In genomic region chr3:95681365-95681764, GRCm38 (mm10) we compare ENCODE assay signal across 15 mouse cellular contexts. TPM values are rescaled to one million over a fixed set of nuclear protein-coding genes. Genes with fewer than 3 reads are reported as not detected.
DNase-seq lines count a peak whose midpoint lies in the region; ATAC-seq lines count a peak whose summit lies in the region.
"Had no signal": no experiment of that assay in that cellular context is flagged by ENCODE, and none has a peak within 500 bp of the region (broad histone marks: within the 10 kb centered on the region; RNA-seq: fewer than 3 reads in every experiment).

No protein-coding gene starts in this region.

- H3K4me1 ChIP-seq in heart, embryonic 11.5 days (ENCODE audit: control insufficient read depth, insufficient read depth, low read length): peaks cover 43% of the 10 kb centered on the region
- peaks cover 61% of the 10 kb centered on the region for H3K4me1 ChIP-seq in liver, embryonic 12.5 days
- peaks cover 35% of the 10 kb centered on the region for H3K4me1 ChIP-seq in embryonic facial prominence, embryonic 13.5 days
- H3K4me1 ChIP-seq in intestine, embryonic 15.5 days (replicated peaks): peaks cover 23% of the 10 kb centered on the region

- no peak for DNase-seq in heart, postnatal 10 days
- DNase-seq in liver: no peak
- peak; percentile 47 for DNase-seq in CD4-positive, CD25-positive, alpha-beta regulatory T cell, adult 2 months (ENCODE audit: low read depth, low spot score)
- DNase-seq in adrenal gland, adult 18-20 months (ENCODE audit: low spot score in 2 of 2): no peak
- DNase-seq: adrenal gland, postnatal 36 days; forebrain, postnatal 0 days; kidney, postnatal 25 days; right cerebral cortex, postnatal 25 days; thymus, postnatal 25 days had no signal

- 12% methylated on average over 11 of the region's 11 CpGs for WGBS in heart, embryonic 11.5 days (ENCODE audit: insufficient replicate concordance)
- WGBS in liver, embryonic 12.5 days (ENCODE audit: insufficient replicate concordance): 20% methylated on average over 11 of the region's 11 CpGs
- WGBS in embryonic facial prominence, embryonic 13.5 days: 44% methylated on average over 11 of the region's 11 CpGs
- 41% methylated on average over 11 of the region's 11 CpGs for WGBS in intestine, embryonic 15.5 days

- peak overlapping the region; percentile 5; the same call in 1 of the 2 replicates for H3K4me3 ChIP-seq in heart, embryonic 11.5 days (ENCODE audit: low read depth, low read length)
- H3K4me3 ChIP-seq in liver, embryonic 12.5 days: no peak overlapping the region
- H3K4me3 ChIP-seq in embryonic facial prominence, embryonic 13.5 days: no peak overlapping the region
- H3K4me3 ChIP-seq in intestine, embryonic 15.5 days (replicated peaks): no peak overlapping the region

- H3K9ac ChIP-seq in heart, embryonic 11.5 days (ENCODE audit: low read depth, low read length): peak overlapping the region; percentile 58
- H3K9ac ChIP-seq in liver, embryonic 12.5 days: peak overlapping the region; percentile 44
- H3K9ac ChIP-seq in embryonic facial prominence, embryonic 13.5 days: 0 out of 2 replicates have a peak overlapping the region, but pooled peaks have one; percentile 8
- no peak overlapping the region for H3K9ac ChIP-seq in intestine, embryonic 15.5 days
- H3K9ac ChIP-seq: forebrain, postnatal 0 days had no signal

- ATAC-seq in heart, embryonic 11.5 days (replicated peaks; ENCODE audit: insufficient number of reproducible peaks, low FRiP score, low TSS enrichment): no peak
- ATAC-seq in liver, embryonic 12.5 days: no peak
- no peak for ATAC-seq in embryonic facial prominence, embryonic 13.5 days (ENCODE audit: insufficient number of reproducible peaks, insufficient read depth, low FRiP score, low TSS enrichment, low read depth)
- ATAC-seq in intestine, embryonic 15.5 days: no peak
- ATAC-seq: forebrain, postnatal 0 days; intestine, postnatal 0 days had no signal

- H3K36me3 ChIP-seq in heart, embryonic 11.5 days (ENCODE audit: control insufficient read depth, insufficient read depth, low read length): no peaks in the 10 kb centered on the region
- no peaks in the 10 kb centered on the region for H3K36me3 ChIP-seq in liver, embryonic 12.5 days
- peaks cover 18% of the 10 kb centered on the region; the same call in 1 of the 2 replicates for H3K36me3 ChIP-seq in embryonic facial prominence, embryonic 13.5 days
- no peaks in the 10 kb centered on the region for H3K36me3 ChIP-seq in intestine, embryonic 15.5 days

- intact Hi-C loops in heart, postnatal 10 days (cut with DNase I): no loop called here

- no peak overlapping the region for H3K27ac ChIP-seq in heart, embryonic 11.5 days (ENCODE audit: low read depth, low read length)
- H3K27ac ChIP-seq in liver, embryonic 12.5 days: no peak overlapping the region
- H3K27ac ChIP-seq in embryonic facial prominence, embryonic 13.5 days: no peak overlapping the region
- no peak overlapping the region for H3K27ac ChIP-seq in intestine, embryonic 15.5 days
- H3K27ac ChIP-seq: macrophage had no signal

- no peaks in the 10 kb centered on the region for H3K27me3 ChIP-seq in heart, embryonic 11.5 days (ENCODE audit: control insufficient read depth, insufficient read depth, low read length)
- peaks cover 29% of the 10 kb centered on the region for H3K27me3 ChIP-seq in liver, embryonic 12.5 days (replicated peaks)
- H3K27me3 ChIP-seq in embryonic facial prominence, embryonic 13.5 days: no peaks in the 10 kb centered on the region
- H3K27me3 ChIP-seq in intestine, embryonic 15.5 days (replicated peaks): no peaks in the 10 kb centered on the region

- H3K9me3 ChIP-seq in heart, embryonic 11.5 days (replicated peaks; ENCODE audit: control insufficient read depth, low read length): no peaks in the 10 kb centered on the region
- no peaks in the 10 kb centered on the region for H3K9me3 ChIP-seq in liver, embryonic 12.5 days (replicated peaks)
- no peaks in the 10 kb centered on the region for H3K9me3 ChIP-seq in embryonic facial prominence, embryonic 13.5 days
- H3K9me3 ChIP-seq in intestine, embryonic 15.5 days: no peaks in the 10 kb centered on the region

- peak overlapping the region; percentile 43 for H3K4me2 ChIP-seq in heart, embryonic 11.5 days
- H3K4me2 ChIP-seq in liver, embryonic 12.5 days: peak overlapping the region; percentile 27
- H3K4me2 ChIP-seq in embryonic facial prominence, embryonic 13.5 days: no peak overlapping the region
- no peak overlapping the region; the same call in 1 of the 2 replicates for H3K4me2 ChIP-seq in intestine, embryonic 15.5 days (replicated peaks)

RNA-seq across cellular contexts. Expression of gene Adamtsl4, which starts 6.4 kb away (rescaled TPM):
- polyA plus RNA-seq in heart, embryonic 11.5 days (2014; fragmentation: Nextera tagmentation; extraction: Ambion mirVana): 3.5 and 5.1 TPM in 2 replicates
- total RNA-seq in heart, postnatal 10 days (2021): 10 to 100 TPM; 32.2 to 37.4 TPM
- 0.30 and 0.35 TPM in 2 replicates for polyA plus RNA-seq in liver, embryonic 12.5 days (2016; fragmentation: Nextera tagmentation; extraction: Ambion mirVana)
- polyA plus RNA-seq in embryonic facial prominence, embryonic 13.5 days (2015; fragmentation: Nextera tagmentation; extraction: Ambion mirVana): 1.7 and 1.9 TPM in 2 replicates
- 2.3 and 3.0 TPM in 2 replicates for polyA plus RNA-seq in intestine, embryonic 15.5 days (2015; fragmentation: Nextera tagmentation; extraction: Ambion mirVana)
- total RNA-seq in adrenal gland, adult 18-20 months (2021): 10 to 100 TPM in 1 of 2 experiments, 1 to 10 TPM in 1; 8.6 to 10.1 TPM

RNA-seq across cellular contexts. Expression of gene Mcl1, which starts 22.8 kb away (rescaled TPM):
- polyA plus RNA-seq in heart, embryonic 11.5 days (2014; fragmentation: Nextera tagmentation; extraction: Ambion mirVana): 46.3 and 49.8 TPM in 2 replicates
- 100 to 1,000 TPM; 147 to 161 TPM for total RNA-seq in heart, postnatal 10 days (2021)
- polyA plus RNA-seq in liver, embryonic 12.5 days (2016; fragmentation: Nextera tagmentation; extraction: Ambion mirVana): 66.5 and 73.8 TPM in 2 replicates
- 45.4 and 47.7 TPM in 2 replicates for polyA plus RNA-seq in embryonic facial prominence, embryonic 13.5 days (2015; fragmentation: Nextera tagmentation; extraction: Ambion mirVana)
- polyA plus RNA-seq in intestine, embryonic 15.5 days (2015; fragmentation: Nextera tagmentation; extraction: Ambion mirVana): 50.5 and 52.3 TPM in 2 replicates
- total RNA-seq in adrenal gland, adult 18-20 months (2021): 100 to 1,000 TPM; 138 to 228 TPM

RNA-seq across cellular contexts. Expression of gene Ensa, which starts 56.6 kb away (rescaled TPM):
- polyA plus RNA-seq in heart, embryonic 11.5 days (2014; fragmentation: Nextera tagmentation; extraction: Ambion mirVana): 52.7 and 55.4 TPM in 2 replicates
- total RNA-seq in heart, postnatal 10 days (2021): 10 to 100 TPM; 61.4 to 63.6 TPM
- 42.9 and 45.0 TPM in 2 replicates for polyA plus RNA-seq in liver, embryonic 12.5 days (2016; fragmentation: Nextera tagmentation; extraction: Ambion mirVana)
- 88.3 and 88.5 TPM in 2 replicates for polyA plus RNA-seq in embryonic facial prominence, embryonic 13.5 days (2015; fragmentation: Nextera tagmentation; extraction: Ambion mirVana)
- polyA plus RNA-seq in intestine, embryonic 15.5 days (2015; fragmentation: Nextera tagmentation; extraction: Ambion mirVana): 65.1 and 69.0 TPM in 2 replicates
- 100 to 1,000 TPM in 1 of 2 experiments, 10 to 100 TPM in 1; 92.9 to 105 TPM for total RNA-seq in adrenal gland, adult 18-20 months (2021)

RNA-seq across cellular contexts. Expression of gene Ecm1, which starts 58.0 kb away (rescaled TPM):
- polyA plus RNA-seq in heart, embryonic 11.5 days (2014; fragmentation: Nextera tagmentation; extraction: Ambion mirVana): 85.0 and 86.7 TPM in 2 replicates
- 10 to 100 TPM; 49.2 to 59.2 TPM for total RNA-seq in heart, postnatal 10 days (2021)
- polyA plus RNA-seq in liver, embryonic 12.5 days (2016; fragmentation: Nextera tagmentation; extraction: Ambion mirVana): 14.1 and 15.2 TPM in 2 replicates
- polyA plus RNA-seq in embryonic facial prominence, embryonic 13.5 days (2015; fragmentation: Nextera tagmentation; extraction: Ambion mirVana): 5.9 and 6.6 TPM in 2 replicates
- polyA plus RNA-seq in intestine, embryonic 15.5 days (2015; fragmentation: Nextera tagmentation; extraction: Ambion mirVana): 20.2 and 20.9 TPM in 2 replicates
- 100 to 1,000 TPM; 427 to 665 TPM for total RNA-seq in adrenal gland, adult 18-20 months (2021)

Comparison
In these comparisons a context has a peak if more than half of its experiments do, and no peak if none do; other contexts are left out.
1. H3K4me2 ChIP-seq: peak in heart, embryonic 11.5 days (single experiment) and liver, embryonic 12.5 days (single experiment); none in embryonic facial prominence, embryonic 13.5 days (single experiment) and intestine, embryonic 15.5 days (single experiment).